27 mouse cellular contexts compared by ENCODE assay signal in genomic region chr8:8407357-8407756, GRCm38 (mm10).
DNase-seq lines count a peak whose midpoint lies in the region; ATAC-seq and TF ChIP-seq lines count a peak whose summit lies in the region.
"Had no signal": no experiment of that assay in that cellular context is flagged by ENCODE, and none has a peak within 500 bp of the region (broad histone marks: within the 10 kb centered on the region; RNA-seq: fewer than 3 reads in every experiment).

No protein-coding gene starts in this region.

- 0 out of 2 replicates have a peak, but pooled peaks have one; percentile 37 for ATAC-seq in heart, embryonic 16.5 days (replicated peaks; ENCODE audit: extremely low read depth, insufficient read depth, low FRiP score)
- no peak for ATAC-seq in heart, embryonic 11.5 days (replicated peaks; ENCODE audit: insufficient number of reproducible peaks, low FRiP score, low TSS enrichment)
- peak; percentile 59; the same call in 1 of the 2 replicates for ATAC-seq in kidney, embryonic 16.5 days (ENCODE audit: low FRiP score, low TSS enrichment)
- 0 out of 2 replicates have a peak, but pooled peaks have one; percentile 23 for ATAC-seq in lung, embryonic 16.5 days (ENCODE audit: low read depth)
- ATAC-seq: activated CD4-positive, CD25-positive, alpha-beta regulatory T cell, adult 4 months; forebrain, embryonic 15.5 days; hindbrain, postnatal 0 days; inflammation-experienced regulatory T-cells, adult 6 months had no signal

- no peak for TF ChIP-seq POLR2A in lung, adult 2 months (IDR thresholded peaks at IDR 0.05; ENCODE audit: borderline replicate concordance, extremely low read depth, low read depth, low read length)

- peak; percentile 86 for DNase-seq in heart, adult 11 months
- no peak for DNase-seq in heart, embryonic 10.5 days (ENCODE audit: low spot score)
- no peak for DNase-seq in kidney, postnatal 14 days
- no peak for DNase-seq in lung, adult 2 months
- DNase-seq: adrenal gland, adult 8-10 months; adrenal gland, postnatal 25 days; cerebellum, adult 11-12 months; cerebellum, adult 8-10 months; cerebellum, postnatal 10 days; cerebellum, postnatal 36 days; embryo, embryonic 11 days; gastrocnemius, postnatal 25 days; heart, postnatal 10 days; heart, postnatal 4 days had no signal

- no peak overlapping the region for H3K4me2 ChIP-seq in heart, embryonic 16.5 days (ENCODE audit: low read depth, low read length)
- no peak overlapping the region for H3K4me2 ChIP-seq in heart, embryonic 11.5 days
- no peak overlapping the region for H3K4me2 ChIP-seq in kidney, embryonic 16.5 days (replicated peaks; ENCODE audit: low read depth, low read length)
- no peak overlapping the region for H3K4me2 ChIP-seq in lung, embryonic 16.5 days (ENCODE audit: low read depth, low read length)
- H3K4me2 ChIP-seq: embryonic facial prominence, embryonic 13.5 days; forebrain, embryonic 12.5 days; forebrain, embryonic 15.5 days; hindbrain, embryonic 14.5 days had no signal

- H3K4me1 ChIP-seq in heart, embryonic 10.5 days: no peaks in the 10 kb centered on the region
- no peaks in the 10 kb centered on the region for H3K4me1 ChIP-seq in heart, embryonic 16.5 days (ENCODE audit: control insufficient read depth, insufficient read depth, low read length)
- no peaks in the 10 kb centered on the region for H3K4me1 ChIP-seq in heart, embryonic 11.5 days (ENCODE audit: control insufficient read depth, insufficient read depth, low read length)
- H3K4me1 ChIP-seq in kidney, embryonic 16.5 days (ENCODE audit: insufficient read depth, low read length): no peaks in the 10 kb centered on the region
- peaks cover 2% of the 10 kb centered on the region; the same call in 1 of the 2 replicates for H3K4me1 ChIP-seq in lung, embryonic 16.5 days (replicated peaks; ENCODE audit: control insufficient read depth, insufficient read depth, low read length)
- no peaks in the 10 kb centered on the region for H3K4me1 ChIP-seq in lung, adult 2 months (ENCODE audit: control insufficient read depth, insufficient read depth, low read length)
- H3K4me1 ChIP-seq: embryonic facial prominence, embryonic 10.5 days; embryonic facial prominence, embryonic 13.5 days; forebrain, embryonic 12.5 days; forebrain, embryonic 15.5 days had no signal

- no peaks in the 10 kb centered on the region for H3K27me3 ChIP-seq in heart, embryonic 10.5 days (ENCODE audit: insufficient read depth, poor library complexity, severe bottlenecking)
- no peaks in the 10 kb centered on the region for H3K27me3 ChIP-seq in heart, embryonic 16.5 days (ENCODE audit: control insufficient read depth, insufficient read depth, low read length)
- no peaks in the 10 kb centered on the region for H3K27me3 ChIP-seq in heart, embryonic 11.5 days (ENCODE audit: control insufficient read depth, insufficient read depth, low read length)
- H3K27me3 ChIP-seq in kidney, embryonic 16.5 days (ENCODE audit: insufficient read depth, low read length): no peaks in the 10 kb centered on the region
- no peaks in the 10 kb centered on the region for H3K27me3 ChIP-seq in lung, embryonic 16.5 days (ENCODE audit: control insufficient read depth, insufficient read depth, low read depth, low read length)
- H3K27me3 ChIP-seq: embryonic facial prominence, embryonic 13.5 days; forebrain, embryonic 12.5 days; forebrain, embryonic 15.5 days had no signal

- no peaks in the 10 kb centered on the region for H3K36me3 ChIP-seq in heart, embryonic 10.5 days
- H3K36me3 ChIP-seq in heart, embryonic 16.5 days (ENCODE audit: control insufficient read depth, insufficient read depth): no peaks in the 10 kb centered on the region
- H3K36me3 ChIP-seq in heart, embryonic 11.5 days (ENCODE audit: control insufficient read depth, insufficient read depth, low read length): no peaks in the 10 kb centered on the region
- H3K36me3 ChIP-seq in kidney, embryonic 16.5 days (ENCODE audit: insufficient read depth, low read length): no peaks in the 10 kb centered on the region
- no peaks in the 10 kb centered on the region for H3K36me3 ChIP-seq in lung, embryonic 16.5 days (ENCODE audit: control insufficient read depth, insufficient read depth, low read length)
- H3K36me3 ChIP-seq: embryonic facial prominence, embryonic 10.5 days; embryonic facial prominence, embryonic 13.5 days; forebrain, embryonic 12.5 days; forebrain, embryonic 15.5 days had no signal

- H3K9ac ChIP-seq in heart, embryonic 16.5 days (ENCODE audit: low read length): no peak overlapping the region
- H3K9ac ChIP-seq in heart, embryonic 11.5 days (ENCODE audit: low read depth, low read length): no peak overlapping the region
- no peak overlapping the region for H3K9ac ChIP-seq in kidney, embryonic 16.5 days (replicated peaks; ENCODE audit: low read length)
- no peak overlapping the region for H3K9ac ChIP-seq in lung, embryonic 16.5 days (ENCODE audit: low read length)
- H3K9ac ChIP-seq: embryonic facial prominence, embryonic 13.5 days; forebrain, embryonic 12.5 days; forebrain, embryonic 15.5 days; hindbrain, embryonic 14.5 days had no signal

- WGBS in heart, embryonic 10.5 days: 60% methylated on average over 3 of the region's 3 CpGs
- 68% methylated on average over 3 of the region's 3 CpGs for WGBS in heart, embryonic 16.5 days
- WGBS in heart, embryonic 11.5 days (ENCODE audit: insufficient replicate concordance): 62% methylated on average over 3 of the region's 3 CpGs
- WGBS in kidney, embryonic 16.5 days: 69% methylated on average over 3 of the region's 3 CpGs
- 54% methylated on average over 3 of the region's 3 CpGs for WGBS in lung, embryonic 16.5 days
- 46% methylated on average over 3 of the region's 3 CpGs for WGBS in lung, adult 2 months

- H3K27ac ChIP-seq in heart, embryonic 10.5 days: no peak overlapping the region
- H3K27ac ChIP-seq in heart, embryonic 16.5 days (ENCODE audit: low read length): peak overlapping the region; percentile 31; the same call in 1 of the 2 replicates
- no peak overlapping the region for H3K27ac ChIP-seq in heart, embryonic 11.5 days (ENCODE audit: low read depth, low read length)
- H3K27ac ChIP-seq in kidney, embryonic 16.5 days (ENCODE audit: low read length): peak overlapping the region; percentile 53; the same call in 1 of the 2 replicates
- no peak overlapping the region for H3K27ac ChIP-seq in lung, embryonic 16.5 days (ENCODE audit: low read length)
- H3K27ac ChIP-seq: embryonic facial prominence, embryonic 10.5 days; embryonic facial prominence, embryonic 13.5 days; forebrain, embryonic 12.5 days; forebrain, embryonic 15.5 days; hindbrain, embryonic 14.5 days; hindbrain, postnatal 0 days had no signal

- H3K9me3 ChIP-seq in heart, embryonic 10.5 days: no peaks in the 10 kb centered on the region
- H3K9me3 ChIP-seq in heart, embryonic 16.5 days (replicated peaks; ENCODE audit: control insufficient read depth, low read length): peaks cover 4% of the 10 kb centered on the region; the same call in 1 of the 2 replicates
- H3K9me3 ChIP-seq in heart, embryonic 11.5 days (replicated peaks; ENCODE audit: control insufficient read depth, low read length): peaks cover 2% of the 10 kb centered on the region; the same call in 1 of the 2 replicates
- peaks cover 3% of the 10 kb centered on the region; the same call in 1 of the 2 replicates for H3K9me3 ChIP-seq in kidney, embryonic 16.5 days (ENCODE audit: low read length)
- 0 out of 2 replicates have a peak, but pooled peaks cover 2% of the 10 kb centered on the region for H3K9me3 ChIP-seq in lung, embryonic 16.5 days (ENCODE audit: control insufficient read depth, low read length)
- H3K9me3 ChIP-seq: forebrain, embryonic 12.5 days; forebrain, embryonic 15.5 days had no signal

- no peak overlapping the region for H3K4me3 ChIP-seq in heart, embryonic 10.5 days
- no peak overlapping the region for H3K4me3 ChIP-seq in heart, embryonic 16.5 days (ENCODE audit: low read length)
- H3K4me3 ChIP-seq in heart, embryonic 11.5 days (ENCODE audit: low read depth, low read length): no peak overlapping the region
- H3K4me3 ChIP-seq in kidney, embryonic 16.5 days (ENCODE audit: low read length): no peak overlapping the region
- no peak overlapping the region for H3K4me3 ChIP-seq in lung, embryonic 16.5 days (ENCODE audit: low read length)
- no peak overlapping the region for H3K4me3 ChIP-seq in lung, adult 2 months (replicated peaks; ENCODE audit: extremely low read depth, low read depth, low read length)
- H3K4me3 ChIP-seq: embryonic facial prominence, embryonic 10.5 days; embryonic facial prominence, embryonic 13.5 days; erythroblast, embryonic 14.5 days; forebrain, embryonic 12.5 days; forebrain, embryonic 15.5 days had no signal

- no peak for TF ChIP-seq CTCF in lung, adult 2 months (IDR thresholded peaks at IDR 0.05; ENCODE audit: insufficient read depth, low read length)

Comparison
In these comparisons a context has a peak if more than half of its experiments do, and no peak if none do; other contexts are left out.
1. H3K27ac ChIP-seq: peak in heart, embryonic 16.5 days (single experiment) and kidney, embryonic 16.5 days (single experiment); none in heart, embryonic 10.5 days (single experiment), heart, embryonic 11.5 days (single experiment) and lung, embryonic 16.5 days (single experiment).